Mouse (Mus musculus): Measurements from ENCODE around the gene Macf1. TPM values are rescaled to one million over a fixed set of nuclear protein-coding genes. Genes with fewer than 3 reads are reported as not detected.
"Not testable (repeated sequence)": the region's sequence is repeated elsewhere in the genome, so short reads cannot be mapped to it uniquely, and the experiment has no call there.

Gene Macf1
- total RNA-seq, 2 experiments from 2014 or later: 182 to 188 TPM

GRCm38 (mm10) chr4:123335244-123335643 lies 348.9 kb downstream of the Macf1 start:
- not testable (repeated sequence) for ATAC-seq (replicated peaks; ENCODE audit: low FRiP score, poor library complexity, severe bottlenecking)

GRCm38 (mm10) chr4:123334177-123334576 lies 350.0 kb downstream of the Macf1 start:
- ATAC-seq (replicated peaks; ENCODE audit: low FRiP score, poor library complexity, severe bottlenecking): no peak

DNA sequence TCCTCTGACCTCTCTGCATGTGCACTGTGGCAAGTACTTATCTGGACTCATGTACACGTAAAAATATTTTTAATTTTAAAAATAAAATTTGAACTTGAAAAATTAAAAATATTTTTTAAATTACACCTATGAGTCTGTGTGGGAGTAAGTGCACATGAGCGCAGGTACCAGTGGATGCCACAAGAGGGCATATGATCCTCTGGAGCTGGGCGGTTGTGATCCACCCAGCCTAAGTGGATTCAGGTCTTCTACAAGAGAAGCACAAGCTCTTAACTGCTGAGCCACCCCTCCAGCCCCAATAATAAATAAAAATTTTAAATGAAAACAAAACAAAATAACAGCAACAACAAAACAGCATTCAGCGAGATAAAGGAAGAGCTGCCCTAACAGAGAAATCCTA lies 351.0 kb downstream of the Macf1 start:
- no peak for ATAC-seq (replicated peaks; ENCODE audit: low FRiP score, poor library complexity, severe bottlenecking)

- not testable (repeated sequence) for ATAC-seq (replicated peaks; ENCODE audit: low FRiP score, poor library complexity, severe bottlenecking)
These were observed 352.2 kb downstream of the Macf1 start for GRCm38 (mm10) chr4:123331961-123332360.

DNA sequence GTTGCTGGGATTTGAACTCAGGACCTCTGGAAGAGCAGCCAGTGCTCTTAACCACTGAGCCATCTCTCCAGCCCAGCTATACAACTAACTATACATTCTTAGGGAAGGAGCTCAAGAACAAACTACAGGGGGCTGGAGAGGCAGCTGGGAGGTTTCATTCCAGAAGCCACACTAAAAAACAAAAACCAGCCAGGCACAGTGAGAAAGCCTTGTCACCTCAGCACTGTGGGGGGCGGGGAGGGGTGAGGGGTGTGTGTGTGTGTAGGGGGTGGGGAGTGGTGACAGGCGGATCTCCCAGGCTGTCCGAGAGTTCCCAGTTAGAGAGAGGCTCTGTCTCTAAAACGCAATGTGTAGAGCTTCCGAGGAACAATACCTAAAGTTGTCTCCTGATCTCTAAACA lies 352.8 kb downstream of the Macf1 start:
- ATAC-seq (replicated peaks; ENCODE audit: low FRiP score, poor library complexity, severe bottlenecking): no peak

- no peak for ATAC-seq (replicated peaks; ENCODE audit: low FRiP score, poor library complexity, severe bottlenecking)
These were observed 355.2 kb downstream of the Macf1 start for GRCm38 (mm10) chr4:123328946-123329345.

GRCm38 (mm10) chr4:123327630-123328029 lies 356.5 kb downstream of the Macf1 start:
- no peak for ATAC-seq (replicated peaks; ENCODE audit: low FRiP score, poor library complexity, severe bottlenecking)

DNA sequence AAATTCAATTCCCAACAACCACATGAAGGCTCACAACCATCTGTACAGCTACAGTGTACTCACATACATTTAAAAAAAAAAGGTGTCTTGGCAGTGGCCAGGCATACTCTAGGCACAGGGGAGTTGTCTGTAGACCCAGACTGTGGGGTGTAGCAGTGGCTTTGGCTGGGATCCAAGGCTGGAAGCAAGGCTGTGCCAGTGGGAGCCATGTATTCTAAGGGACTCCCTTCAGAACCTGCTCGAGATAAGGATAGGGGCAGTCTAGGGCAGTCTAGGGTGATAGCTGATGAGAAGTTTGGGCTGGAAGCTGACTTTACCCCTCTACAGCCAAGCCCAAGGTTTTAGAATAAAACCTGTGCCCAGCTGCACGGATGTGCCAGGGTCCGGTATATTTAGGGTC lies 358.1 kb downstream of the Macf1 start:
- no peak for ATAC-seq (replicated peaks; ENCODE audit: low FRiP score, poor library complexity, severe bottlenecking)

- no peak for ATAC-seq (replicated peaks; ENCODE audit: low FRiP score, poor library complexity, severe bottlenecking)
These were observed 360.6 kb downstream of the Macf1 start, which contains the start of gene Oxct2a for GRCm38 (mm10) chr4:123323534-123323933. Oxct2a (minus strand) TSS chr4:123323634.

GRCm38 (mm10) chr4:123322910-123323309 lies 361.2 kb downstream of the Macf1 start:
- ATAC-seq (replicated peaks; ENCODE audit: low FRiP score, poor library complexity, severe bottlenecking): peak; percentile 4; the same call in 1 of the 2 replicates

GRCm38 (mm10) chr4:123314497-123314896 lies 369.7 kb downstream of the Macf1 start:
- no peak for ATAC-seq (replicated peaks; ENCODE audit: low FRiP score, poor library complexity, severe bottlenecking)

GRCm38 (mm10) chr4:123313010-123313409 lies 371.1 kb downstream of the Macf1 start:
- ATAC-seq (replicated peaks; ENCODE audit: low FRiP score, poor library complexity, severe bottlenecking): no peak

DNA sequence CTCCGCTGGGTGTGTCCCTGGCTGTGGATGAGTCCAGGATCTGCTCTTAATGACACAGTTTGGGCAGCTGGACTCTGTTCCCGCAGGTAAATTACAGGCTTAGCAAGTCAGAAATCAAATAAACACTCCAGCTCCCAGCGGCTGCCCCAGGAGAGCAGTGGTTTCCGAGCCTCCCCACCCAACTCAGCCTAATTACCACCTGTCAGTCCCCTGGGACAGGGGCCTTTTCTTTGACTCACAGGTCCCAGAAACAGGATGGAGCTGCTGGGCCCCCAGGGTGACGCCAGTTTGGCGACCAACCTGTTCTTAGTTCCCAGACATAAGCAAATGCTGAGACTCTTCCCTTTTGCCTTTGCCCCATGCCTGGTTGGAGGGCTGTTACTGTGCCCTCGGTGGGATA lies 372.3 kb downstream of the Macf1 start:
- no peak for ATAC-seq (replicated peaks; ENCODE audit: low FRiP score, poor library complexity, severe bottlenecking)

GRCm38 (mm10) chr4:123308292-123308691 lies 375.9 kb downstream of the Macf1 start:
- ATAC-seq (replicated peaks; ENCODE audit: low FRiP score, poor library complexity, severe bottlenecking): no peak

- no peak for ATAC-seq (replicated peaks; ENCODE audit: low FRiP score, poor library complexity, severe bottlenecking)
These were observed 377.2 kb downstream of the Macf1 start for GRCm38 (mm10) chr4:123306999-123307398.

DNA sequence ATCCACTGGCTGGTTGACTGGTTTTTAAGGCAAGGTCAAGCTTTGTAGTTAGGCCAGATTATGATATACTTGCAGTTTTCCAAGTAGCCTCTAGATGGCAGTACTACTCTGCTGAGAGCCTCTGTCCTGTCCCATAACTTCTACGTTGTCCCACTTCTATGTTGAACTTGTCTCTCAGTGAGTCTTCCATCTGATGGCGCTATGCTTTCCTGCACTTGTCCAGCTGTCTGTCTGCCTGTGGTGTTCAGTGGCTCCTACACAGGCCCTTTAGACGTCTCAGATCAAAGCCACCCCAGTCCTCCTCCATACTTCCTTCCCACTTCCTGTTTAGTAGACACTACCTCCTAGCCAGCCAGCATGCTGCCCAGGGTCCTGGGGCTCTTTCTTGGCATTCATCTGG lies 378.4 kb downstream of the Macf1 start:
- peak; percentile 64; the same call in 1 of the 2 replicates for ATAC-seq (replicated peaks; ENCODE audit: low FRiP score, poor library complexity, severe bottlenecking)

Other genes starting within 250 kb of the Macf1 start
- 42.2 and 111 TPM in 2 replicates for gene Ndufs5, start 33.8 kb upstream of the Macf1 start, total RNA-seq (2015; ENCODE audit: low replicate concordance)
- 30.5 TPM in 1 of 2 replicates, not detected in the other for gene Ndufs5, start 33.8 kb upstream of the Macf1 start, total RNA-seq (2017; ENCODE audit: low replicate concordance)
- gene Akirin1, start 66.0 kb upstream of the Macf1 start, total RNA-seq (2015; ENCODE audit: low replicate concordance): 25.6 and 27.7 TPM in 2 replicates
- 5.9 and 20.9 TPM in 2 replicates for gene Akirin1, start 66.0 kb upstream of the Macf1 start, total RNA-seq (2017; ENCODE audit: low replicate concordance)
- not detected in 2 replicates for gene Rhbdl2, start 103.5 kb upstream of the Macf1 start, total RNA-seq (2015; ENCODE audit: low replicate concordance)
- not detected in 2 replicates for gene Rhbdl2, start 103.5 kb upstream of the Macf1 start, total RNA-seq (2017; ENCODE audit: low replicate concordance)
- gene 4933427I04Rik, start 175.3 kb upstream of the Macf1 start, total RNA-seq (2015; ENCODE audit: low replicate concordance): not detected in 2 replicates
- not detected in 2 replicates for gene 4933427I04Rik, start 175.3 kb upstream of the Macf1 start, total RNA-seq (2017; ENCODE audit: low replicate concordance)
- gene Mycbp, start 220.5 kb upstream of the Macf1 start, total RNA-seq (2015; ENCODE audit: low replicate concordance): 14.4 and 43.6 TPM in 2 replicates
- gene Mycbp, start 220.5 kb upstream of the Macf1 start, total RNA-seq (2017; ENCODE audit: low replicate concordance): 12.1 and 52.7 TPM in 2 replicates
- gene Rragc, start 233.1 kb upstream of the Macf1 start, total RNA-seq (2015; ENCODE audit: low replicate concordance): 7.5 and 16.2 TPM in 2 replicates
- gene Rragc, start 233.1 kb upstream of the Macf1 start, total RNA-seq (2017; ENCODE audit: low replicate concordance): 12.3 and 43.4 TPM in 2 replicates
- gene 4930535I16Rik, start 233.7 kb upstream of the Macf1 start, total RNA-seq (2015; ENCODE audit: low replicate concordance): not detected in 2 replicates
- not detected in 2 replicates for gene 4930535I16Rik, start 233.7 kb upstream of the Macf1 start, total RNA-seq (2017; ENCODE audit: low replicate concordance)